Mouse (Mus musculus): ENCODE results near the gene Zfp37.
"Not testable (repeated sequence)": the region's sequence is repeated elsewhere in the genome, so short reads cannot be mapped to it uniquely, and the experiment has no call there.

Gene Zfp37

DNA sequence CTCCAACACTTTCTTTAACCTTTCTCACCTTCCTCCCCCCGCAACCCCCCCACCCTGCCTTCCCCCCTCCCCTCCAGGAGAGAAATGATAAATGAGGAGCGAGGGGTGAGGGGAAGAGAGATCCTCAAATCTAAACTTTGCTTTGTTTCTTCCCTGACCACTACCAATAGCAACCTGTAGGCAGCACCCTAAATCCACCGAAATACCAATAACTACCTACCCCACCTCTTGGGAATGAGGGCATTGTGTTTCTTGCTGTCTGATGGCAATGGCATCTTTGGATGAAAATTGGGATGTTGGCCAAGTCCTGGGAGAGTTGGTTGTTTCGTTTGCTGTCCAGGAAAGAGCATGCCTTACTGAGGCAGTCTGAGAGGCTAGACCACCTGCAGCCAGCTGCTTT is 20.8 kb downstream of the Zfp37 start:
- DNase-seq (ENCODE audit: low spot score in 2 of 2) = no peak

- no peak for DNase-seq (ENCODE audit: low spot score in 2 of 2)
These were observed 22.0 kb downstream of the Zfp37 start for GRCm38 (mm10) chr4:62208696-62209380.

DNA sequence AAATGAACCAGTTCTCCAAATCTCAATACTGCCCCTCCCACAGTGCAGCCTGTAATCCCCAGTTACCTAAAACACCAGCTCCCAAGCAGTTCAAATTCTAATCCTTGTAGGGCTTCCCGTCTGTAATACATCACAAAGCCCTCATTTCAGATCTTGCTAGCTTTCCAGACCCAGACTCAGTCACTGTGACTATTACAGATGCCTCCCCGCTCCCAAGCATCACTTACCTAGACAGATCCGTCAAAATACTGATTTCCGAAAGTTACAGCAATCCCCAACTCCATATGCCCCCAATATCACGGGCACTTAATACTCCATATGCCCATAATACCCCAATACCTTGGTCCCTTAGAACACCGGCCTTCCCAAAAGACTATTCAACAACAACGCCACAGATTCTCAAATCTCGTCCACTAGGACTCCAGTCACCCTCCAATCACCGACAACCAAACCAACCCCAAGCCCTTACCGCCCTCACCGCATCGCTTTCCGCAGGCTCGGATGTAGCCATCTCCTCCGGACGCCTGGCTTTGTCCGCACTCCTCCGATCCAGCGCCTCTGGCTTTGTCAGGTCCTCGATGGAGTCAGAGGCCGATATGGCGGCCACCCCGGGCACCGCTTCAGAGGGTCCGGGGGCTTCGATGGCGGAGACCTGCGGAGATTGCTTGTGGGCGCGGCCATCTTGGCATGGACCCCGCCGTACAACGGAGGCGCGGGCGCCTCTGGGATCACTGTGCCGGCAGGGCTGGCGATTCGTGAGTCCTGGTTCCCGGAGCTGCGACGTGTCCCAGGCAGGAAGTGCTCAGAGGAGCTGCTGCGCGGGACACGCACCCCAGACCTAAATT is 22.8 kb downstream of the Zfp37 start:
- peak; percentile 81 to 91 for DNase-seq (ENCODE audit: low spot score in 2 of 2)

- no peak for DNase-seq (ENCODE audit: low spot score in 2 of 2)
These were observed 30.8 kb downstream of the Zfp37 start for GRCm38 (mm10) chr4:62199923-62200529.

DNA sequence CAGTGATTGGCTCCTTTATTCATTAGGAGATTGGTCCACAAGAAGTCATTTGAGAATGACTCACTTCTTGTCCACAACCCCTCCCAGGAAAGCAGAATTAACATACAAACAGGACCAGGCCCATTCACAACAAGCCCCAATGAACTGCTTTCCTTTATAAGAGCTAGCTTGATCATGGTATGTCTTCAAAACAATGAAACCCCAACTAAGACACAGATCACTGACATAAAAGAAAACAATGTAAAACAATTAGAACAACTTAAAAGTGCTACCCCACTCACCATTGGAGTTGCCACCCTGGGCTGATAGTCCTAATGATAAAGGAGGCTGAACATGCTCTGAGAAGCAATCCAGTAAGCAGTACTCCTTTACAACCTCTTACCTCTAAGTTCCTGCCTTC is 42.1 kb downstream of the Zfp37 start:
- no peak for DNase-seq (ENCODE audit: low spot score in 2 of 2)

DNA sequence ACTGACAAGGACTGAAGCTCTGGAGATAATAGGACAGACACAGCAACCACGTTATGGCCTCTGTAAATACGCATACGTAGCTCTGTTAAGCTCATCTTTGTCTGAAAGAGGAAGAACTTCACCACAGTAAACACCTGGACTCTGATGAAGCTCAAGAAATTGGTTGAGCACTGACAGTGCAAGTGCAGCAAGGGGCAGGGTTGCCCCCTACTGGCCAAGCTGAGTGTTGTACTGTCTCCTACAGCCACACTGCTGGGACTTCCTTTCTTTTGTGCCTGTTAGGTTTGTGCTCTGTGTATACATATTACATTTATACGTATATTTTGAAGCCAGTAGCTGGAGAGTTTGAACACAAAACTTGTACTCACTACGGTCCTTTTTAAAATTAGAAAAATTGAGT is 53.6 kb downstream of the Zfp37 start:
- DNase-seq (ENCODE audit: low spot score in 2 of 2) = peak; percentile 14 to 36

DNA sequence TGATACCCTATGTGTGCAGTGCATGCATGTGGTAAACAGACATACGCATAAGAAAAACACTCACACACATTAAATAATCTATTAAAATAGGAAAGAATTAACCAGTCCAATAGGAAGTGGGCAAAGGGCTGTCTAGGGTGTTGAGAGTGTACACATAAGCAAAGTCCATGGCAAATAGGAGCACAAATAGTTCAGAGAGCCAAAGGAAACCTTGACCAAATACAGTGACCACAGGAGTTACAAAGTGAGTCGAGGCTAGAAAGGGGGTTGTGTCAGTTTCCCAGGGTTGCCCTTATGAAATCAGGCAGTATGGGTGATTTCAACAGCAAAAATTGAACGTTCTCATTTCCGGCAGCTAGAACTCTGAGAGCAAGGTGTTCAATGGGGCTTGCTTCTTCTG is 56.4 kb downstream of the Zfp37 start:
- DNase-seq (ENCODE audit: low spot score in 2 of 2) = no peak

- DNase-seq (ENCODE audit: low spot score in 2 of 2) = not testable (repeated sequence)
These were observed 63.2 kb downstream of the Zfp37 start for GRCm38 (mm10) chr4:62167636-62168035.

GRCm38 (mm10) chr4:62158401-62158800 is 72.4 kb downstream of the Zfp37 start:
- no peak for DNase-seq (ENCODE audit: low spot score in 2 of 2)

GRCm38 (mm10) chr4:62150811-62151210 is 80.0 kb downstream of the Zfp37 start, which contains the start of gene Mup21:
Gene Mup21, minus strand, starts transcription at chr4:62150863.
- no peak for DNase-seq (ENCODE audit: low spot score in 2 of 2)

Measured in cerebellum, postnatal 4 days (tissue).